In genomic region chr9:64174766-64175165, GRCm38 (mm10) we compare ENCODE assay signal across 8 mouse cellular contexts. TPM values are rescaled to one million over a fixed set of nuclear protein-coding genes. Genes with fewer than 3 reads are reported as not detected.
DNase-seq lines count a peak whose midpoint lies in the region; ATAC-seq lines count a peak whose summit lies in the region.
"Had no signal": no experiment of that assay in that cellular context is flagged by ENCODE, and none has a peak within 500 bp of the region (broad histone marks: within the 10 kb centered on the region; RNA-seq: fewer than 3 reads in every experiment).

No protein-coding gene starts in this region.

- WGBS in neural tube, embryonic 11.5 days = 75% methylated on average over 8 of the region's 8 CpGs
- WGBS in forebrain, embryonic 12.5 days = 77% methylated on average over 8 of the region's 8 CpGs
- WGBS in limb, embryonic 15.5 days = 54% methylated on average over 8 of the region's 8 CpGs

- H3K27ac ChIP-seq in neural tube, embryonic 11.5 days (ENCODE audit: low read depth, low read length) = no peak overlapping the region
- H3K27ac ChIP-seq in forebrain, embryonic 12.5 days = no peak overlapping the region
- 0 out of 2 replicates have a peak overlapping the region, but pooled peaks have one; percentile 27 for H3K27ac ChIP-seq in limb, embryonic 15.5 days

- no peaks in the 10 kb centered on the region for H3K9me3 ChIP-seq in neural tube, embryonic 11.5 days (ENCODE audit: control insufficient read depth, low read length)
- H3K9me3 ChIP-seq in forebrain, embryonic 12.5 days = no peaks in the 10 kb centered on the region
- no peaks in the 10 kb centered on the region for H3K9me3 ChIP-seq in limb, embryonic 15.5 days

- peak overlapping the region; percentile 89 for H3K4me2 ChIP-seq in neural tube, embryonic 11.5 days (ENCODE audit: low read depth)
- peak overlapping the region; percentile 73 for H3K4me2 ChIP-seq in forebrain, embryonic 12.5 days
- H3K4me2 ChIP-seq in limb, embryonic 15.5 days = peak overlapping the region; percentile 58

- H3K27me3 ChIP-seq in neural tube, embryonic 11.5 days (ENCODE audit: control insufficient read depth, insufficient read depth, low read length) = no peaks in the 10 kb centered on the region
- no peaks in the 10 kb centered on the region for H3K27me3 ChIP-seq in forebrain, embryonic 12.5 days
- no peaks in the 10 kb centered on the region for H3K27me3 ChIP-seq in limb, embryonic 15.5 days

- no peak overlapping the region for H3K9ac ChIP-seq in neural tube, embryonic 11.5 days (ENCODE audit: low read length)
- peak overlapping the region; percentile 88; the same call in 1 of the 2 replicates for H3K9ac ChIP-seq in forebrain, embryonic 12.5 days
- 0 out of 2 replicates have a peak overlapping the region, but pooled peaks have one; percentile 84 for H3K9ac ChIP-seq in limb, embryonic 15.5 days

- DNase-seq in neural tube, embryonic 11.5 days (ENCODE audit: low spot score) = no peak
- no peak for DNase-seq in neural tube, embryonic 10.5 days (ENCODE audit: extremely low spot score, low spot score)
- no peak for DNase-seq in cerebellum, postnatal 4 days (ENCODE audit: low spot score in 2 of 2)
- no peak for DNase-seq in layer of hippocampus, postnatal 25 days (ENCODE audit: extremely low spot score in 1 of 2, low spot score in 1 of 2)
- DNase-seq: adrenal gland, postnatal 36 days had no signal

- peaks cover 5% of the 10 kb centered on the region for H3K36me3 ChIP-seq in neural tube, embryonic 11.5 days (ENCODE audit: control insufficient read depth, insufficient read depth, low read length)
- H3K36me3 ChIP-seq in forebrain, embryonic 12.5 days (replicated peaks) = peaks cover 44% of the 10 kb centered on the region
- H3K36me3 ChIP-seq in limb, embryonic 15.5 days = peaks cover 45% of the 10 kb centered on the region

- H3K4me3 ChIP-seq in neural tube, embryonic 11.5 days (ENCODE audit: low read depth, low read length) = peak overlapping the region; percentile 68; the same call in 1 of the 2 replicates
- H3K4me3 ChIP-seq in forebrain, embryonic 12.5 days (replicated peaks) = peak overlapping the region; percentile 88
- peak overlapping the region; percentile 93 for H3K4me3 ChIP-seq in limb, embryonic 15.5 days

- 0 out of 2 replicates have a peak, but pooled peaks cover under 1% of the 10 kb centered on the region for H3K4me1 ChIP-seq in neural tube, embryonic 11.5 days (ENCODE audit: control insufficient read depth, insufficient read depth, low read length)
- peaks cover 35% of the 10 kb centered on the region for H3K4me1 ChIP-seq in forebrain, embryonic 12.5 days
- H3K4me1 ChIP-seq in limb, embryonic 15.5 days = peaks cover 30% of the 10 kb centered on the region

- no peak for ATAC-seq in neural tube, embryonic 11.5 days (ENCODE audit: insufficient read depth, low FRiP score, low TSS enrichment)
- no peak for ATAC-seq in forebrain, embryonic 12.5 days (ENCODE audit: low FRiP score)
- ATAC-seq in limb, embryonic 15.5 days (ENCODE audit: insufficient number of reproducible peaks, low FRiP score, low TSS enrichment, low read depth) = no peak
- ATAC-seq in granulocyte monocyte progenitor cell, adult 5-6 weeks (replicated peaks; ENCODE audit: poor library complexity, severe bottlenecking) = no peak

RNA-seq across cellular contexts. Expression of gene Rpl4, which starts 1.6 kb away (rescaled TPM):
- polyA plus RNA-seq in neural tube, embryonic 11.5 days (2014; fragmentation: Nextera tagmentation; extraction: Ambion mirVana) = 1,092 and 1,168 TPM in 2 replicates
- 883 and 905 TPM in 2 replicates for polyA plus RNA-seq in forebrain, embryonic 12.5 days (2016; fragmentation: Nextera tagmentation; extraction: Ambion mirVana)
- 1,189 and 1,208 TPM in 2 replicates for polyA plus RNA-seq in limb, embryonic 15.5 days (2015; fragmentation: Nextera tagmentation; extraction: Ambion mirVana)
- total RNA-seq in granulocyte monocyte progenitor cell, adult 5-6 weeks (2014; fragmentation: Nextera tagmentation) = 3,177 and 3,393 TPM in 2 replicates
- total RNA-seq in granulocyte monocyte progenitor cell, adult 5-6 weeks (2017) = 3,068 and 3,220 TPM in 2 replicates
- total RNA-seq in layer of hippocampus, postnatal 25 days (2021) = 100 to 1,000 TPM; 547 to 604 TPM

RNA-seq across cellular contexts. Expression of gene Zwilch, which starts 1.9 kb away (rescaled TPM):
- polyA plus RNA-seq in neural tube, embryonic 11.5 days (2014; fragmentation: Nextera tagmentation; extraction: Ambion mirVana) = 22.2 and 24.0 TPM in 2 replicates
- polyA plus RNA-seq in forebrain, embryonic 12.5 days (2016; fragmentation: Nextera tagmentation; extraction: Ambion mirVana) = 31.8 and 33.5 TPM in 2 replicates
- polyA plus RNA-seq in limb, embryonic 15.5 days (2015; fragmentation: Nextera tagmentation; extraction: Ambion mirVana) = 17.1 and 17.3 TPM in 2 replicates
- total RNA-seq in granulocyte monocyte progenitor cell, adult 5-6 weeks (2014; fragmentation: Nextera tagmentation) = 61.4 and 63.4 TPM in 2 replicates
- total RNA-seq in granulocyte monocyte progenitor cell, adult 5-6 weeks (2017) = 98.1 and 118 TPM in 2 replicates
- 1 to 10 TPM; 4.3 to 6.6 TPM for total RNA-seq in layer of hippocampus, postnatal 25 days (2021)

RNA-seq across cellular contexts. Expression of gene Snapc5, which starts 4.3 kb away (rescaled TPM):
- polyA plus RNA-seq in neural tube, embryonic 11.5 days (2014; fragmentation: Nextera tagmentation; extraction: Ambion mirVana) = 28.4 and 31.7 TPM in 2 replicates
- polyA plus RNA-seq in forebrain, embryonic 12.5 days (2016; fragmentation: Nextera tagmentation; extraction: Ambion mirVana) = 35.1 and 35.9 TPM in 2 replicates
- 30.3 and 31.1 TPM in 2 replicates for polyA plus RNA-seq in limb, embryonic 15.5 days (2015; fragmentation: Nextera tagmentation; extraction: Ambion mirVana)
- 27.6 and 29.8 TPM in 2 replicates for total RNA-seq in granulocyte monocyte progenitor cell, adult 5-6 weeks (2014; fragmentation: Nextera tagmentation)
- total RNA-seq in granulocyte monocyte progenitor cell, adult 5-6 weeks (2017) = 43.3 and 52.1 TPM in 2 replicates
- total RNA-seq in layer of hippocampus, postnatal 25 days (2021) = 10 to 100 TPM; 16.9 to 19.1 TPM

RNA-seq across cellular contexts. Expression of gene Lctl, which starts 57.8 kb away (rescaled TPM):
- polyA plus RNA-seq in neural tube, embryonic 11.5 days (2014; fragmentation: Nextera tagmentation; extraction: Ambion mirVana) = not detected in 2 replicates
- 0.14 TPM in 1 of 2 replicates, not detected in the other for polyA plus RNA-seq in forebrain, embryonic 12.5 days (2016; fragmentation: Nextera tagmentation; extraction: Ambion mirVana)
- polyA plus RNA-seq in limb, embryonic 15.5 days (2015; fragmentation: Nextera tagmentation; extraction: Ambion mirVana) = 0.13 TPM in 1 of 2 replicates, not detected in the other
- not detected in 2 replicates for total RNA-seq in granulocyte monocyte progenitor cell, adult 5-6 weeks (2014; fragmentation: Nextera tagmentation)
- 0.15 and 0.39 TPM in 2 replicates for total RNA-seq in granulocyte monocyte progenitor cell, adult 5-6 weeks (2017)
- total RNA-seq in layer of hippocampus, postnatal 25 days (2021) = not detected
